Mouse (Mus musculus) adrenal gland, adult (tissue): ENCODE data around the gene Kcnc1.
A peak's percentile ranks its signal among the peaks of the same experiment; 100 is the strongest.

Source experiments
- DNase-seq, 2 experiments: peaks; one replicate each; pipeline ENCODE4 v3.0.0; 2022 to 2023; ENCODE audit warnings: low spot score in 1 of 2; ENCODE audit not compliant: inconsistent age in 2 of 2

Gene Kcnc1

GRCm38 (mm10) chr7:46396231-46396927 is at the start of gene Kcnc1:
Gene Kcnc1, plus strand, starts transcription at chr7:46396497.
- DNase-seq = peak; percentile 83 to 94

- DNase-seq = no peak
These were observed 48.6 kb upstream of the Kcnc1 start for GRCm38 (mm10) chr7:46347692-46348091.

- DNase-seq = no peak
These were observed 47.5 kb upstream of the Kcnc1 start for GRCm38 (mm10) chr7:46348813-46349212.

- DNase-seq = no peak
These were observed 46.1 kb upstream of the Kcnc1 start for GRCm38 (mm10) chr7:46350119-46350702.

GRCm38 (mm10) chr7:46352748-46353147 is 43.5 kb upstream of the Kcnc1 start:
- DNase-seq = no peak

- DNase-seq = no peak
These were observed 43.1 kb upstream of the Kcnc1 start for GRCm38 (mm10) chr7:46353216-46353615.

GRCm38 (mm10) chr7:46353875-46354274 is 42.4 kb upstream of the Kcnc1 start:
- DNase-seq = no peak

- DNase-seq = no peak
These were observed 34.5 kb upstream of the Kcnc1 start for GRCm38 (mm10) chr7:46361776-46362175.

- DNase-seq = no peak
These were observed 32.1 kb upstream of the Kcnc1 start for GRCm38 (mm10) chr7:46364154-46364553.

- DNase-seq = no peak
These were observed 30.5 kb upstream of the Kcnc1 start for GRCm38 (mm10) chr7:46365810-46366209.

GRCm38 (mm10) chr7:46371104-46371503 is 25.2 kb upstream of the Kcnc1 start:
- no peak for DNase-seq

- DNase-seq = no peak
These were observed 19.9 kb upstream of the Kcnc1 start, which contains the start of gene Myod1 for GRCm38 (mm10) chr7:46376172-46377007. Gene Myod1, plus strand, starts transcription at chr7:46376474.

- no peak for DNase-seq
These were observed 19.3 kb upstream of the Kcnc1 start for GRCm38 (mm10) chr7:46377008-46377346.

GRCm38 (mm10) chr7:46378123-46378522 is 18.2 kb upstream of the Kcnc1 start:
- DNase-seq = peak in 1 of 2 experiments; percentile 45

- DNase-seq = peak; percentile 60 to 76
These were observed 17.3 kb upstream of the Kcnc1 start for GRCm38 (mm10) chr7:46378983-46379382.

GRCm38 (mm10) chr7:46380625-46381024 is 15.7 kb upstream of the Kcnc1 start:
- peak in 1 of 2 experiments; percentile 41 for DNase-seq

- DNase-seq = no peak
These were observed 8.9 kb upstream of the Kcnc1 start for GRCm38 (mm10) chr7:46387430-46387829.

- no peak for DNase-seq
These were observed 6.7 kb upstream of the Kcnc1 start for GRCm38 (mm10) chr7:46389456-46390085.

- DNase-seq = no peak
These were observed 6.1 kb upstream of the Kcnc1 start for GRCm38 (mm10) chr7:46390226-46390625.

- DNase-seq = no peak
These were observed 4.6 kb upstream of the Kcnc1 start for GRCm38 (mm10) chr7:46391701-46392100.

GRCm38 (mm10) chr7:46393116-46393515 is 3.2 kb upstream of the Kcnc1 start:
- DNase-seq = peak; percentile 76 to 91
